Mouse (Mus musculus): Measurements from ENCODE around the gene Rgl3.

The Rgl3 gene

GRCm38 (mm10) chr9:21951977-21952376, 37.3 kb downstream of the Rgl3 start:
- ATAC-seq (ENCODE audit: insufficient number of reproducible peaks, low FRiP score, low TSS enrichment): no peak

- ATAC-seq (ENCODE audit: insufficient number of reproducible peaks, low FRiP score, low TSS enrichment): no peak
Measured at GRCm38 (mm10) chr9:21950322-21950721, 38.9 kb downstream of the Rgl3 start.

DNA sequence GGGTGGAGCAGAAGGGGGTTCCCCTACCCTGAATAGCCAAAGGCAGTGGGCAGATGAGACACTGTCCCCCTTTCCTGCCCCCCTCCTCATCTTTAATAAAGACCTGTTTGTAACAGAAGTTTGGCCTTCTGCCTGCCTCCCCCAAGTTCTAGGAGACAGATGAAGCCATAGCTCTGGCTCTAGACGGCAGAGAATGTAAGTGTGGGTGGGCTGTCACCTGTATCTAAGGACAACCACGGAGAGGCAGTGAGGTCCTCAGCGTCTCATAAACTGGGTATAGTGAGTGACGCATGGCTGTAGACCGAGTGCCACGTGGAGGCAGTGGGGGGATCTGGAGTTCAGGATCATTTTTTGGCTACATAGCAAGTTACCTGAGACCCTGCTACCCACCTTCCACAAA, 40.5 kb downstream of the Rgl3 start:
- ATAC-seq (ENCODE audit: insufficient number of reproducible peaks, low FRiP score, low TSS enrichment): no peak

- no peak for ATAC-seq (ENCODE audit: insufficient number of reproducible peaks, low FRiP score, low TSS enrichment)
Measured at GRCm38 (mm10) chr9:21948146-21948545, 41.1 kb downstream of the Rgl3 start.

DNA sequence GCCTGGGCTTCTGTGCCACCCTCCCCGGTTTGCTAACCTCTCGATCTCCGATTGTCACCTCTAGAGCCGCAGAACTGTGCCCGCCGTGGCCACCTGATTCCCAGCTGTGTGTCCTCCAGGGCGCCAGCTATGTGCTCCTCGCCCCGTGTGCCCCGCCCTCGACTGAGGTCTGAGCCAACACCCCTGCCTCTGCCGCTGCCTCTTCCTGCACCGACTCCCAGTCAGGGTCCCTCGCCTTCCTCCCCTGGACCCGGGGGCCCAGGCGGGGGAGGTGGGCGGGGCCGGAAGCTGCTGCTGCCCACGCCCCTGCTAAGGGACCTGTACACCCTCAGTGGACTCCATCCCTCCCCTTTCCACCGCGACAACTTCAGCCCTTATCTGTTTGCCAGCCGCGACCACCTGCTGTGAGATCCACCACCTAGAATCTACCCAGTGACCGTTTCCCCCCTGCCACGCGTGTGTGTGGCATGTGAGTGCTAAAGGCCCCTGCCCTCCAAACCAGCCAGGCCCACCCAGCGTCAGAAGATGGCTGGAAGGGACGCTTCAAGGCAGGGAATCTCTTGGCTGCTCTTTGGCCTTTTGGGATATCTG, 41.6 kb downstream of the Rgl3 start:
- ATAC-seq (ENCODE audit: insufficient number of reproducible peaks, low FRiP score, low TSS enrichment): no peak

DNA sequence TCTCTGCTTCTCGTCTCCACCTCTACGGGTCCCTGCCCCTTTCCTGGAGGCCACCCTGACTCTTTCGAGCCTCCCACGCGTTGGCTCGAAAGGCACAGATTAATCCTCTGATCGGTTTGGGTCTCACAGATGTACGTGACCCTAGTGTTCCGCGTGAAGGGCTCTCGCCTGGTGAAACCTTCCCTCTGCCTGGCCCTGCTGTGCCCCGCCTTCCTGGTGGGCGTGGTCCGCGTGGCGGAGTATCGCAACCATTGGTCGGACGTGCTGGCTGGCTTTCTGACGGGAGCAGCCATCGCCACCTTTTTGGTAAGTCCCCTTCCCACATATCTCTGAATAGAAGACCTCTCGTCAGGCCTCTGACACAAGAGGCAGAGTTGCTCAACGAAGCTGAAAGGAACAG, 45.0 kb downstream of the Rgl3 start:
- ATAC-seq (ENCODE audit: insufficient number of reproducible peaks, low FRiP score, low TSS enrichment): no peak

GRCm38 (mm10) chr9:21943638-21944037, 45.6 kb downstream of the Rgl3 start:
- ATAC-seq (ENCODE audit: insufficient number of reproducible peaks, low FRiP score, low TSS enrichment): no peak

DNA sequence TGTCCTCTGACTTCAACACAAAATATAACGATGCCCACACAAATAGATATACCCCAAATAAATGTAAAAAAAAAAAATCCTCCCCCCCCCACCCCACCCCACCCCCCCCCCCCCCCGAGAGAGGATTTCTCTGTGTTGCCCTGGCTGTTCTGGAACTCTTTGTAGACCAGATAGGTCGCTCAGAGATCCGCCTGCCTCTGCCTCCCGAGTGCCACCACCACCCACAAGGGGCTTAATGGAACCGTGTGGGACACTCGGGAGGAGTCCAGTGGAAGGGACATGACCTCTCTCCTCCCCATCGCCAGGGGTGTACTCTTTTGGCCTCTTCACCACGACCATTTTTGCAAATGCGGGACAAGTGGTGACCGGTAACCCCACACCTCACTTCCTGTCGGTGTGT, 46.2 kb downstream of the Rgl3 start:
- no peak for ATAC-seq (ENCODE audit: insufficient number of reproducible peaks, low FRiP score, low TSS enrichment)

DNA sequence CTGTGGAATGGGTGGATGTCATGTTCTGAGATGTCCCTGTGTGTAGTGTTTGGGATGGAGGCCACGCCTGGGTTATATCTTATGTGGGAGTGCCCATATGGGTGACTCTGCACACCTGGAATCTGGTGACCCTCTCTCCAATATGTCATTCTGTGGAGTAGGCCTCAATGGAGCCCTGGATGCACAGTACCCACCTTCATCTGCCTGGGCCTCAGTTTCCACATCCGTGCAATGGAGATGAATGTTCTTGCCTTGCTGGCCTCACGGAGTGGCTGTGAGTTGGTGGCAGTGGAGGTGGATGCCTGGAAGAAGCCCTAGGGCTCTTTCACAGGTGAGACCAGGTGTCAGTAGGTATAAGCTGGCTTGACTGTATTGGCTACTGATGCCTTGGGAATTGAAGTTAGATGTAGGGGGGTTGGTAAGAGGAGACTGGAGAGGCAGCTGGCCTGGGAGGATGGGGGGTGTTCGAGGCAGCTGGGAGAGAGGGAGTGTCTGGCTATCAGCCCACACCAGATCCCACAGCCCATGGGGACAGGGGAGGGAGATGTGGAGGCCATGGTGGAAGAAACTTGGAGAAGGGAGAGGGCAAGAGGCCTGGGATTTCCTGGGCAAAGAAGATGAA, 50.9 kb downstream of the Rgl3 start:
- ATAC-seq (ENCODE audit: insufficient number of reproducible peaks, low FRiP score, low TSS enrichment): no peak

- ATAC-seq (ENCODE audit: insufficient number of reproducible peaks, low FRiP score, low TSS enrichment): no peak
Measured at GRCm38 (mm10) chr9:21937711-21938175, 51.5 kb downstream of the Rgl3 start.

- ATAC-seq (ENCODE audit: insufficient number of reproducible peaks, low FRiP score, low TSS enrichment): peak; percentile 90
Measured at GRCm38 (mm10) chr9:21936692-21937570, 52.3 kb downstream of the Rgl3 start, which contains the start of gene Plppr2. Gene Plppr2 (plus strand): TSS chr9:21937033.

DNA sequence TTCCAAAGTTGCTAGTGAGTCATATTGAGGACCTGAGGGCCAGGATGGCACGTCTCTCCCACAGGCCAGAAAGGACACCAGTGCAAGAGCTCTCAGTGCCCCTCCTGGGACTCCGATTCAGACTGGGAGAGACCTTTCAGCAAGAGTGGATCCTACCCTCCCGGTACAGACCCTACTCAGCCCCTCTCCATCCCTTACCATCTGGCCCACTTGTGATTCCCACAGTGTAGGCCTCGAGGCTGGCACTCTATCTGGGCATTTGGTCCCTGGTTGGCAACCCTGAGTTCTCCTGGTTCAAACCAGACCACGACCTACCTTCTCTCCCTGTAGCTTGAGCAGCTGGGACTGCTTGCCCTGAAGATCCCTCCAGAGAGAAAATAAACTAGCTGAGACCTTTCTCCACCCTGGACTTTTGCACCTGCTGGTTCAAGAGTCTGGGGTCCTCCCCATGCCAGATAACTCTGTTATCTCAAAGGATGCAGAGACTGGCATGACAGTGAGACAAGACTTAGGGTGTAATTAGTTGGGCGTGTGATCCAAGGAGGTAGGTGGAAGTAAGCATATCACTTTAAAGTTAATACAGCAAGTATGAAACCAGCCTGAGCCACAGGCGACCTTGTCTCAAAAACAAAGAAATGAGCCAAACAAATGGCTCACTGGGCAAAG, 53.6 kb downstream of the Rgl3 start:
- ATAC-seq (ENCODE audit: insufficient number of reproducible peaks, low FRiP score, low TSS enrichment): no peak

GRCm38 (mm10) chr9:21934021-21934420, 55.2 kb downstream of the Rgl3 start:
- no peak for ATAC-seq (ENCODE audit: insufficient number of reproducible peaks, low FRiP score, low TSS enrichment)

DNA sequence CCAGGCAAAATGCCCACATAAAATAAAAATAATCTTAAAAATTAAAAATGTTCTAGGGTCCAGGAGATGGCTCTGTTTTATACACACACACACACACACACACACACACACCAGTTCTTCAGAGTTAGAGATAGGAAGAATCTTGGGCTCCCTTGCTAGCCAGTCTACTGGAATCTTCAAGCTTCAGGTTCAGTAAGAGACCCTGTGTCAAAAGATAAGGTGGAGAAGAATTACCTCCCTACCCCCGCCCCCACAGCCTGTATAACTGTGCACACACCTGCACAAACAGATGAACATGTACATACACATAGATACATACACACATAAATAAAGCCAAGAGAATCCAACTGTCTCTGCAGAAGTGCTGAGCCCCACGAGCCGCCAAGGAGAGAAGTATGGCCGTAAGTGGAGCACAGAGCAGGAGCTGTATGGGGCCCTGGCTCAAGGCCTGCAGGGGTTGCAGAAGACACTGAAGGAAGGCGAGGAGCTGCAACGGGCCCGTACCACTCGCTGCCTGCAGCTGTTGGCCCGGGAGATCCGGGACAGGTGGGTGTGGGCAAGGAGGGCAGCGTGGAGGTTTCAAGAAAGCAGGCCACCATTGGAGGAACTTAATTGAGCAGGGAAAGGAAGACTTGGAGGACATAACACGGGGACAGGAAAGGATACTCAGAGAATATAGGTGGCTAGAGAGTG, 56.7 kb downstream of the Rgl3 start:
- ATAC-seq (ENCODE audit: insufficient number of reproducible peaks, low FRiP score, low TSS enrichment): no peak

GRCm38 (mm10) chr9:21932006-21932405, 57.2 kb downstream of the Rgl3 start:
- ATAC-seq (ENCODE audit: insufficient number of reproducible peaks, low FRiP score, low TSS enrichment): no peak

DNA sequence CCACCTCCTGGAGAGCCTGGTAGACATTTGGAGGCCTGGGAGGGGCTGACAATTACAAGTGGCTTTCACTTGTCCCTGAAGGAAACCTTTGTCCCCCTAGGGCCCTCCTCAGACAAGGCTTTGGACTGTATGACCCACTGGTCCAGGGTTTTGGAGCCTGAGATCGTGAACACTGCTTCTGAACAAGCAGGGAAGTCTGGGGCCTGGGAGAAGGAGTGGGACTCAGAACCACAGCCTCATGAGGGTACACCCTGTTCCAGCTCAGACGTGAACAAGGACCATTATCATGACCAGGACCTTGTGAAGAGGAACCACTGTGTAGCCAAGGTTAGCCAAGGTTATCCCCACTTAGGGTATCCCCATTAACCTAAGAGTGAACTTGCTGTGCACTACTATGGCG, 60.0 kb downstream of the Rgl3 start:
- no peak for ATAC-seq (ENCODE audit: insufficient number of reproducible peaks, low FRiP score, low TSS enrichment)

- ATAC-seq (ENCODE audit: insufficient number of reproducible peaks, low FRiP score, low TSS enrichment): peak; percentile 98
Measured at GRCm38 (mm10) chr9:21927208-21927753, 62.0 kb downstream of the Rgl3 start, which contains the start of the genes Ccdc159 and Tmem205. Gene Ccdc159 (plus strand): TSS chr9:21927471. Gene Tmem205 (minus strand): TSS chr9:21927556.

DNA sequence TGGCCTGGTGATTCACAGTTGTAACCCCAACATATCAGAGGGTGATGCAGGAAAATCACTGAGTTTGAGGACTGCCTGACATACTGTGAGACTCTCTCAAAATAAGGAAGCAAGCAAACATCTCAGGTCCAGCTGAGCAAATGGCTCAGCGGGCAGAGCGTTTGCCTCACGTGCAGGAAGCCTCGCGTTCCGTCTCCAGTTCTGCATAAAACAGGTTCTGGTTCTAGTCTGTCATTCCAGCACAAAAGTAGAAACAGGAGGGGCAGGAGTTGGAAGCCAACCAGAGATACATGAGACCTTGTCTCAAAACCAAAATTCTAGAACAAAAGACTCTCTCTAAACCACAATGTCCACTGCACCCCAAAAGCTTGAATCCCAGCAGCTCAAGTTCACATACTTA, 62.5 kb downstream of the Rgl3 start:
- no peak for ATAC-seq (ENCODE audit: insufficient number of reproducible peaks, low FRiP score, low TSS enrichment)

GRCm38 (mm10) chr9:21926155-21926554, 63.1 kb downstream of the Rgl3 start:
- no peak for ATAC-seq (ENCODE audit: insufficient number of reproducible peaks, low FRiP score, low TSS enrichment)

DNA sequence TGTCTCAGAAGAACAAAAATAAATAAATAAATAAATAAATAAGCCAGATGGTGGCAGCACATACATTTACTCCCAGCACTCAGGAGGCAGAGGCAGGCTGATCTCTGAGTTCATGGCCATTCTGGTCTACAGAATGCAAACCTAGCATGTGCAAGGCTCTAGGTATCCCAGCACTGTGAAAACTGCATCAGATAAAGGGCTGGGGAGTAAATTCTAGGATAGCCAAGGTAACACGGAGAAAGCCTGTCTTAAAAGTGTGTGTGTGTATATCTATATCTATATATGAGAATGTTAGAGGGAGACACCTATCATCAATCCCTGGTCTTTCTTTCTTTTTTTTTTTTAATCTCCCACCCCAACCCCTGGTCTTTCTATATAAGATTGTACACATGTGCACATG, 63.7 kb downstream of the Rgl3 start:
- no peak for ATAC-seq (ENCODE audit: insufficient number of reproducible peaks, low FRiP score, low TSS enrichment)

Data from cerebellum, adult (tissue).